Mouse (Mus musculus) neural tube, embryonic 11.5 days (tissue): ENCODE measurements at regions not wholly inside any gene's neighbourhood (a gene's known extent, or its start where the extent isn't known, plus 50 kb on each side); places are given as distances from the start of the nearest gene placed in this dataset.

Source experiments
- ATAC-seq: fragments of 200-750 bp; cut with Nextera tagmentation; 2 replicates; pipeline ENCODE4 v1.8.0; 2017; ENCODE audit warnings: moderate number of reproducible peaks, mild to moderate bottlenecking, moderate TSS enrichment, moderate library complexity; ENCODE audit not compliant: insufficient read depth, low FRiP score, low TSS enrichment
- DNase-seq: peaks from one replicate; pipeline ENCODE4 v3.0.0-alpha.2; 2015; ENCODE audit warnings: low spot score
- H3K27ac ChIP-seq: fragments of 300-500 bp; sonication (generic); 2 replicates; pipeline ENCODE4 v1.5.1; 2014; ENCODE audit warnings: low read depth, mild to moderate bottlenecking, low read length
- H3K27me3 ChIP-seq: fragments of 300-500 bp; sonication (generic); 2 replicates; pipeline ENCODE4 v1.6.1; 2014; ENCODE audit warnings: mild to moderate bottlenecking, low read length, mixed read lengths; ENCODE audit not compliant: control insufficient read depth, insufficient read depth
- H3K36me3 ChIP-seq: fragments of 300-500 bp; sonication (generic); 2 replicates; pipeline ENCODE4 v1.6.1; 2014; ENCODE audit warnings: mild to moderate bottlenecking, low read length, moderate library complexity, mixed read lengths; ENCODE audit not compliant: control insufficient read depth, insufficient read depth
- H3K4me1 ChIP-seq: fragments of 300-500 bp; sonication (generic); 2 replicates; pipeline ENCODE4 v1.6.1; 2014; ENCODE audit warnings: low read length, mixed read lengths; ENCODE audit not compliant: control insufficient read depth, insufficient read depth
- H3K4me2 ChIP-seq: fragments of 300-500 bp; sonication (generic); 2 replicates; pipeline ENCODE4 v1.6.1; 2014; ENCODE audit warnings: low read depth, mild to moderate bottlenecking, moderate library complexity
- H3K4me3 ChIP-seq: fragments of 300-500 bp; sonication (generic); 2 replicates; pipeline ENCODE4 v1.5.1; 2014; ENCODE audit warnings: low read depth, low read length
- H3K9ac ChIP-seq: fragments of 300-500 bp; sonication (generic); 2 replicates; pipeline ENCODE4 v1.6.1; 2014; ENCODE audit warnings: mild to moderate bottlenecking, low read length
- H3K9me3 ChIP-seq: fragments of 300-500 bp; sonication (generic); 2 replicates; pipeline ENCODE4 v1.6.1; 2016; ENCODE audit warnings: low read length; ENCODE audit not compliant: control insufficient read depth
- WGBS: fragments of 180-500 bp; shearing (Covaris S2); extraction: QIAGEN DNeasy Blood & Tissue Kit; methylation state at CpG from one replicate; pipeline ENCODE4 v1.1.7; 2014; 5-methylcytosine and 5-hydroxymethylcytosine counted together

DNA sequence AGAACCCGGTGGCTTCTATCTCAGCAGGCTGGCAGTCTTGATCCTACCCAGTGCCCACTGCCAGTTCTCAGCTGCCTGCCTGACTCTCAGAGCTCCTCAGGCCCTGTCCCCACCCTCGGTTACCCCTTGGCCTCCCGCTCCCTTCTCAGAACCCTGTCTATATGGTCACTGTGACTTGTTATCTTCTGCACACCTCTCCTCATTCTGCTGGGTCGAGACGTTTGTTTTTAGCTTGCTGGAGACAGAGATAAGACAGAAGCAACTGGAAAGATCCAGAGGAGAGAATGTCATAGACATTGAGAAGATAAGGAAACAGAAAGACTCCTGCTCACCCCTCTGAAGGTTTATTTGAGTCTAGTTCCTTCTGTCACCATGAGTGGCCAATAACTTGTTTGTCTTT, 53.8 kb upstream of the Phc1 start:
- Histone ChIP-seq H3K9me3 (peaks cover 3% of the 10 kb centered on the region; the same call in 1 of the 2 replicates), H3K9ac (no peak overlapping the region), H3K4me3 (no peak overlapping the region), H3K27ac (peak overlapping the region; percentile 6; the same call in 1 of the 2 replicates), H3K4me2 (no peak overlapping the region), H3K27me3 (no peaks in the 10 kb centered on the region), H3K4me1 (no peaks in the 10 kb centered on the region), H3K36me3 (no peaks in the 10 kb centered on the region)
- ATAC-seq = no peak
- 85% methylated on average over 5 of the region's 5 CpGs for WGBS
- DNase-seq = no peak

DNA sequence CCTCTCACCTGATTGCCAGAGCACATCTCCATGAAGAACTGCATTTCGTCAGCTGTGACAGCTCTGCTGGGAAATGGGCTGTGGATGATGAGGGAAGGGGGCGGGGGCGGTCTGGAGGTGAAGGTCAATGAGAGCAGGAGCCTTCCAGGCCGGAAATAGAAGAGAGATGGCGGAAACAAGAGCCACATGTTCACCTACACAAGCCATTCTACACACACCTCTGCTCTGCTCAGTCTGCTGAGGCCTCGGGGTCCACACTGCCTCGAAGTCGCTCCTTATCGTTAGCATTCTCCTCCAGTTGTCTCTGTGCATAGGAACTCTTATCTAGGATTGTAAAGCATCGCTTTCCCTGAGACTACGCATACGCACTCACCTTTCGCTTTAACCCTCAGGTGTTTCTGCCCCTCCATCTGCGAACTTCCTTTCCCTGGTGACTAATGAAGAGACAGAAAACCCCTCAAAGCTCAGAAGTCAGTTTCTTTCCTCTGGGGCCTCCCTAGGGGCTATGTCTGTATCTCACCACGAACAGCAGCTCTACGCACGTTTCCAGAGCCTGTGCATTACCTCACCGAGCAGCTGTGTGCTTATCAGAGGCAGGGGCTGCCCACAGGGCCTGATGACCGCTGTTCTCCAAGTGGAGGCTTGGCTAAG, 53.0 kb upstream of the Phc1 start:
- H3K4me2 ChIP-seq = no peak overlapping the region
- H3K4me1 ChIP-seq = no peaks in the 10 kb centered on the region
- H3K27me3 ChIP-seq = no peaks in the 10 kb centered on the region
- peaks cover 3% of the 10 kb centered on the region; the same call in 1 of the 2 replicates for H3K9me3 ChIP-seq
- H3K4me3 ChIP-seq = no peak overlapping the region
- peak overlapping the region; percentile 20; the same call in 1 of the 2 replicates for H3K9ac ChIP-seq
- ATAC-seq = no peak
- DNase-seq = no peak
- no peaks in the 10 kb centered on the region for H3K36me3 ChIP-seq
- 82% methylated on average over 19 of the region's 19 CpGs for WGBS
- peak overlapping the region; percentile 6; the same call in 1 of the 2 replicates for H3K27ac ChIP-seq

- Histone ChIP-seq H3K27ac (no peak overlapping the region), H3K9me3 (peaks cover 3% of the 10 kb centered on the region; the same call in 1 of the 2 replicates), H3K9ac (no peak overlapping the region), H3K4me3 (no peak overlapping the region), H3K27me3 (no peaks in the 10 kb centered on the region), H3K4me1 (no peaks in the 10 kb centered on the region), H3K36me3 (no peaks in the 10 kb centered on the region), H3K4me2 (no peak overlapping the region)
- peak; percentile 83 for DNase-seq
- 43% methylated on average over 29 of the region's 29 CpGs for WGBS
- ATAC-seq = peak; percentile 80
Observed at GRCm38 (mm10) chr6:122391725-122392667, 51.6 kb upstream of the Phc1 start.

DNA sequence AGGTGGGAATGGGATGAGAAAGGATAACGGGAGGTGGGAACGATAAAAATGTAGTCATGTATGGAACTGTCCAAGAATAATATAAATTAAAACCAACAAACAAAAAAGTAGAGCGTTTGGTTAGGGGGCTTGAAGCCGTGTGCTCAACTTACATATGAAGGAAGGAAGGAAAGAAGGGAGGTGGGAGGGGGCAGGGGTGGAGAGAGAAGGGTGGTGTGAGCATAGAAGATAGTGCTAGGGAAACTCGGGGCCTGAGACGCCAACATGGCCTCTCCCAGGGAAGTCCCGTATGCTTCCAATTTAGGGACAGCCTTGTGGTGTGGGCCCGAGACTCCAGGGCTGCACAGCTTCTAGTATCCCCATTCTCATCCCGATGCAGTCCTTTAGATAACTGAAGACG, 50.8 kb upstream of the Phc1 start:
- Histone ChIP-seq H3K4me2 (no peak overlapping the region), H3K4me1 (no peaks in the 10 kb centered on the region), H3K9me3 (peaks cover 3% of the 10 kb centered on the region; the same call in 1 of the 2 replicates), H3K27me3 (no peaks in the 10 kb centered on the region), H3K27ac (no peak overlapping the region), H3K9ac (no peak overlapping the region), H3K36me3 (no peaks in the 10 kb centered on the region), H3K4me3 (no peak overlapping the region)
- WGBS = 83% methylated on average over 10 of the region's 10 CpGs
- ATAC-seq (no peak), DNase-seq (no peak)

GRCm38 (mm10) chr6:122390720-122391119, 50.4 kb upstream of the Phc1 start:
- Histone ChIP-seq H3K27ac (no peak overlapping the region), H3K36me3 (no peaks in the 10 kb centered on the region), H3K27me3 (no peaks in the 10 kb centered on the region), H3K4me3 (no peak overlapping the region), H3K9me3 (peaks cover 3% of the 10 kb centered on the region; the same call in 1 of the 2 replicates), H3K4me1 (no peaks in the 10 kb centered on the region), H3K9ac (no peak overlapping the region), H3K4me2 (no peak overlapping the region)
- 88% methylated on average over 13 of the region's 13 CpGs for WGBS
- ATAC-seq = no peak
- no peak for DNase-seq
